Mouse (Mus musculus): ENCODE data around the gene Capn7. TPM values are rescaled to one million over a fixed set of nuclear protein-coding genes. Genes with fewer than 3 reads are reported as not detected.

The Capn7 gene
- total RNA-seq, 1 experiment from 2014 or later, result 79.4 TPM

DNA sequence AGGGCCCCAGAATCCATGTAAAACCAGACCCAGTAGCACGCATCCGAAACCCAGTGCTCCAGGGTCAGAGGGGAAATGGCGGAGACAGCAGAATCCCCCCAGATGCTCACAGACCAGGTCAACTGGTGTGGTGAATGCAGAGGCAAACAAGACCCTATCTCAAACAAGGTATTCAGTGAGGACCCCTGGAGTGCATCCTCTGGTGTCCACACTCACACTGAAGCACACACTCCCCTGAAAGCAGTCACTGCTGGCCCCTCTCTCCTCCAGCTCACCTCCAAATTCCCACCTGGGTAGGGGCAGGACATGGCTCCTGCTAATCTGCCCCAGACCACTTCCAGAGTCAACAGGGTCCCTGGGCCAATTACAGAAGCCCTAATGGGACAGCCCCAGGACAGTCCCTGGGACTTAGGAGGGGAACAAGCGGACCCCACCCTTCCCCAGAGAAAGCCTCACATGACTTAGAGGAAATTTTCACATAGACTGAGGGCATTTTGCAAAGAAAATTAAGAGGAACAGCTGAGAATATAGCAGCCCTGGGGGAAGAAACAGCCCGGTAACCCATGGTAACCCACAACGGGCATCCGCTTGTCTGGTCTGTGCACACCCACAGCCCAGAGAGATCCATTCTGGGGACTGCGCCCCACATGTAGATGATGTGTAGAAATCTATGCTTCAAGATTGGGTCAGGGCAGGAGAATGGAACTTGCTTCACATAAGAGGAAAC, 53.1 kb downstream of the Capn7 start:
- ATAC-seq (replicated peaks in 1 of 2; ENCODE audit: insufficient read depth in 1 of 2, low FRiP score in 2 of 2, low TSS enrichment in 1 of 2, low read depth in 1 of 2, poor library complexity in 2 of 2, severe bottlenecking in 2 of 2), result peak; percentile 13 to 45; a peak in 2 of 4 replicates

DNA sequence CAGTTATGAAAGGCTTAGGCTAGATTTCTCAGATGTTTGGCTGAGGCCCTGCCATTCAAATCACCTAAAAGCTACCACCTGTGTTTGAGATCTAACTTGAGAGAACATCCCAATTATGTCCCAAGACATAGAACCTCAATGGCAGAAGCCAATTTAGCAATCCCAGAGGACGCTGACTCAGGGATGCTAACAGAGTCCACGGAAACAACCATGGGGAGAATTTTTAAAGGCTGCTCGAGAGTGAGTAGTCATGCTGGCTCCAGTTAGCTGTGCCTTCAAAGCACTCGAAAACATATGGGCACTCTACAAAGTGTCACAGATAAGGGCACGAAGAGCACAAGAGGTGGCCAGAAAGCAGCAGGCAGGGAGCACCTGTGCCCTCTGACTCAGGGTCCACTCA, 55.9 kb downstream of the Capn7 start:
- ATAC-seq (replicated peaks in 1 of 2; ENCODE audit: insufficient read depth in 1 of 2, low FRiP score in 2 of 2, low TSS enrichment in 1 of 2, low read depth in 1 of 2, poor library complexity in 2 of 2, severe bottlenecking in 2 of 2), result no peak; a peak in 1 of 4 replicates

DNA sequence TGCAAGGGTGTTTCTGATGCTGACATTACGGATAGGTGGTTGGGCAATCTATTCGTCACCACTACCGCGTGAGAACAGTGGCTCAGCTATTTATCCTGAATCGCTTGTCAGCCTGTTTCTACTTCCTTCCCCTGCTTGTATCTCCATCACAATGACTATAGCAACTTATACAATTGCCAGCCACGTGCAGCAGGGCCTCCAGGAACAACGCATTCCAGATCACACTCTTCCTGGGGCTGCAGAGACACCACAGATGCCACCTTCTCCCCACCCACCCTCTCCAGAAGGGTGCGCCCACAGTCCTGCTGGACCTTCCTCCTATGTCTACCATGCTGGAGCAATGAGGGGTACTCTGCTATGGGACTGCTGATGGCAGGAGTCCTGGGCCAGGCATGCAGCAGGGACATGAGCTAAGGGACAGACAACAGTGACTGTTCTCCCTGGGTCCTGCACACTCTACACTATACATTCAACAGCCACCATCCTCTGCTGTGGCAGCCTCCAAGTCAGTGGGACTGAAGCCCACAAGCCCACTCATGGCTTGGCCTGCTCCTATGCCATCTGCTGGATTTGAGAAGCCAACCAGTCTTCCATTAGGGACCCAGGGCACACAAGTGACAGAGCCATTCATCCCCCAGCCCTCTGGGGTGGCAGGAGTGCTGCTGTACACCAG, 56.6 kb downstream of the Capn7 start:
- peak; percentile 44 to 63; a peak in 3 of 4 replicates for ATAC-seq (replicated peaks in 1 of 2; ENCODE audit: insufficient read depth in 1 of 2, low FRiP score in 2 of 2, low TSS enrichment in 1 of 2, low read depth in 1 of 2, poor library complexity in 2 of 2, severe bottlenecking in 2 of 2)

DNA sequence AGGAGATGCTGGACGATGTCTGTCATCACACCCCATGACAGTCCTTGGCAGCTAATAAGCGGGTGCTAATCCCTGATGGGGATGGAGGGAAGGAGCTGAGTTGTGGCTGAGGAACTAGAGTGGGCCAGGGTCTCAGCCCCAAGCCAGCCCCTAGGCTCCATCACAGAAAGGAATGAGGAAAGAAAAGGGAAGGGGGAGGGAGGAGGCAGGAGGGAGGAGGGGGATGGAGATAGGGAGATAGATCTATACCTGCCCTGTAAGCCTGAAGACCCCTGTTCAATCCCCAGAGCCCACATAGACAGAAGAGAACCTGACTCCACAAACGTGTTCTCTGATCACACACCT, 57.1 kb downstream of the Capn7 start:
- ATAC-seq (replicated peaks in 1 of 2; ENCODE audit: insufficient read depth in 1 of 2, low FRiP score in 2 of 2, low TSS enrichment in 1 of 2, low read depth in 1 of 2, poor library complexity in 2 of 2, severe bottlenecking in 2 of 2), result no peak

DNA sequence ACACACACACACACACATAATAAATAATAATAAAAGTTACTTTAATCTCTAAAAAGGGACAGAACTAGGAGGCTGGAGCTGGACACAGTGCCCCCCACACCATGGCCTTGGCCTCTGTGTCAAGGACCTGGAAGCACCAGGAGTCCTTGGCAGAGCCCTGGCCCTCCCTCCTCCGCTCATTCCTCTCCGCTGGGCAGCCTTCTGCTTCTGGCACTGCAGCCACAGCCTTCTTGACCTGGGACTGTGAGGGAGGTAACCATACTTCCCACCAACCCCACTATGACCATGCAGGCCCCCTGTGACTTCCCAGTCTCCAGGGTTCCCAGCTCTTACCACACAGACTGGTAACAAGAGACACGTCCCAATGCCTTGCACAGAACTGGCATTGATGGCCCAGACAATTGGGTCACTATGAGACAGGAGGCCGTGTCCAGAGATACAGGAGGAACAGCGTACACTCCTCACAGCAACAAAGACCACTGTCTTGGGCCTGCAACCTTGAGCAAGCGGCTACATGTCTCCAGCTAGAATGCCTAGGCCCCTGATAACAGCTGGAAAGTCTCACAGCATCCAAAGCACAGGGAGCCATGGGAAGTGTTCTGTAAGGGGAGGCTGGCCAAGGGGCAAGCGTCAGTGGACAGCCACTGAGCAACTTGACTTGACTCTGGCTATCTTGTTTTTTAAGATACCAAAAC, 57.6 kb downstream of the Capn7 start:
- ATAC-seq (replicated peaks in 1 of 2; ENCODE audit: insufficient read depth in 1 of 2, low FRiP score in 2 of 2, low TSS enrichment in 1 of 2, low read depth in 1 of 2, poor library complexity in 2 of 2, severe bottlenecking in 2 of 2), result no peak

DNA sequence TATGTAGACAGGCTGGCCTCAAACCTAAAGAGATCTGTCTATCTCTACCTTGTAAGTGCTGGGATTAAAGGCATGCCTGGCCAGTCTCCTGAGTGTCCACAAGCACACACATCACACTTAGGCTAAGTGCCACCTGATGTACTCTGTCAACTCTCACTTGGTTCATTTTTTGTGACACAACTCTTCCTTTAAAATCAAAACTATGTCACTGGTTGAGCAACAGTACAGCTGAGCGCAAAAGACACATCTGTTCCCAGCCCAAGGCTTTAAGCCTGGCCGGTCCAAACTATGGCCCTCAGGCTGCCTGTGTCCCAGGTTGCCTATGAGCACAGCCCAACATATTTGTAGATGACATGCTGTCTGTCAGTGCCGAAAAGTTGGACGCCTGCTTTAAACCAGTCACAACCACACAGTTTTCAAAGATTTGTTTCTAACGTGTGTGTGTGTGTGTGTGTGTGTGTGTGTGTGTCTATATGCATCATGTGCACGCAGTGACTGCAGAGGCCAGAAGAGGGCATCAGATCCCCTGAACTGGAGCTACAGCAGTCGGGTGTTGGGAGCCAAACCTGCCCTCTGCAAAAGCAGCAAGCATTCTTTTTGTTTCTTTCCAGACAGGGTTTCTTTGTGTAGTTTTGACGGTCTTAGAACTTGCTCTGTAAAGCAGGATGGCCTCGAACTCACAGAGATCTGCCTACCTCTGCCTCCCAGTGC, 58.5 kb downstream of the Capn7 start:
- no peak for ATAC-seq (replicated peaks in 1 of 2; ENCODE audit: insufficient read depth in 1 of 2, low FRiP score in 2 of 2, low TSS enrichment in 1 of 2, low read depth in 1 of 2, poor library complexity in 2 of 2, severe bottlenecking in 2 of 2)

DNA sequence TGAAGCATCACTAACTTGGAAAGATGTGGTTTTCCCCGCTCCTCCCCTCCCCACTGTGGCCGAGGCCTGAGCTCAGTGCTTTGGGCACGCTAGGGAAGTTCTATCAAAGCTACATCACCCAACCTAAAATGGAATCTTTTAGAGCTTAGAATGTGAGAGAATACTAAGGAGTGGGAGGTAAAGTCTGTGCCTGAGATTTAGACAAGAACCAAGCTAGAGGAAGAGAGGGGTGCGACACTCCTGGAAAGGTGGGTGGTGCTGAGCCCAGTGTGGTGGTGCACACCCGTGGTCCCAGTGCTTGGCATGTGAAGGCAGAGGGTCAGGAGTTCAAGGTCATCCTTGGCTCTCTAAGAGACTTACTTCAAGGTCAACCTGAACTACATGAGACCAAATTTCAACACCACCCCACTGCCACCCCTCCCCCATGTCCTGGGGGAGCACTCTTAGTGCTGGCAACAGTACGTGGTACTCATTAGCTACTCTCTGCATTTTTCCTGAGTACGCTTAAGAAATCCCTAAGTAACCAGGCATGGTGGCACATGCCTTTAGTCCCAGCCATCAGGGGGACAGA, 59.3 kb downstream of the Capn7 start:
- ATAC-seq (replicated peaks in 1 of 2; ENCODE audit: insufficient read depth in 1 of 2, low FRiP score in 2 of 2, low TSS enrichment in 1 of 2, low read depth in 1 of 2, poor library complexity in 2 of 2, severe bottlenecking in 2 of 2), result no peak

DNA sequence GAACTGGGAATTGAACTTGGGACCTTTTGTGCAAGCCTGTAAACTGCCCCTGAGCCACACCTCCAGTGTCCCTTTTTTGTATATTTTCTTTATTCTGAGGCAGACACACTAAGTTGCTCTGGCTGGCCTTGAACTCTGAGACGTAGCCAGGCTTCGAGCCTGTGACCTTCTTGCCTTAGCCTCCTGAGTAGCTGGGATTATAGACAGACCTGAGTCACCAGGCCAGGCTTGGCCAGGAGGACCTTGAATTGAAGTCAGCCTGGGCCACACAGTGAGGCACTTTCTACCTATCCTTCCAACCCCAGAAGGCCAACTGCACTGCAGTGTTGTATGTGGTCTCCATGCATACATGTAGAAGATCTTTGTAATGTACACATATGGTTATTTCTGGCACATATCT, 60.0 kb downstream of the Capn7 start:
- ATAC-seq (replicated peaks in 1 of 2; ENCODE audit: insufficient read depth in 1 of 2, low FRiP score in 2 of 2, low TSS enrichment in 1 of 2, low read depth in 1 of 2, poor library complexity in 2 of 2, severe bottlenecking in 2 of 2), result no peak

DNA sequence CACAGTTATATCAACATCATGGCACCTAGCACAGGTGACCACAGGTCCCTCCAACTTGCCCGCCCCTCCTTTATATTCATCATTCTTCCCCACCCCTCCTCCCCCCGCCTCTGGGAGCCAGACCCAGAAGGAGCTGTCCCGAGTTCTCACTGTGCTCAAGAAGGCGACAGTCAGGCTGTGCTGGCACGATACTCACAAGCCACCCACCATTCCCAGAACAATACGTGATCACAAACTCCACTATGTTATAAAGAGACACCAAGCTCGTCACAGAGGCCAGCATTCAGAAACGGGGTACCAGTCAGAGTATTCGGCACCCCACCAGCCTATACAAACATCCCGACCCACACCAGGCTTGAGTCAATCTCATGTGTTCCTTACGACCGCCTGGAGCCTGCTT, 60.9 kb downstream of the Capn7 start:
- no peak for ATAC-seq (replicated peaks in 1 of 2; ENCODE audit: insufficient read depth in 1 of 2, low FRiP score in 2 of 2, low TSS enrichment in 1 of 2, low read depth in 1 of 2, poor library complexity in 2 of 2, severe bottlenecking in 2 of 2)

DNA sequence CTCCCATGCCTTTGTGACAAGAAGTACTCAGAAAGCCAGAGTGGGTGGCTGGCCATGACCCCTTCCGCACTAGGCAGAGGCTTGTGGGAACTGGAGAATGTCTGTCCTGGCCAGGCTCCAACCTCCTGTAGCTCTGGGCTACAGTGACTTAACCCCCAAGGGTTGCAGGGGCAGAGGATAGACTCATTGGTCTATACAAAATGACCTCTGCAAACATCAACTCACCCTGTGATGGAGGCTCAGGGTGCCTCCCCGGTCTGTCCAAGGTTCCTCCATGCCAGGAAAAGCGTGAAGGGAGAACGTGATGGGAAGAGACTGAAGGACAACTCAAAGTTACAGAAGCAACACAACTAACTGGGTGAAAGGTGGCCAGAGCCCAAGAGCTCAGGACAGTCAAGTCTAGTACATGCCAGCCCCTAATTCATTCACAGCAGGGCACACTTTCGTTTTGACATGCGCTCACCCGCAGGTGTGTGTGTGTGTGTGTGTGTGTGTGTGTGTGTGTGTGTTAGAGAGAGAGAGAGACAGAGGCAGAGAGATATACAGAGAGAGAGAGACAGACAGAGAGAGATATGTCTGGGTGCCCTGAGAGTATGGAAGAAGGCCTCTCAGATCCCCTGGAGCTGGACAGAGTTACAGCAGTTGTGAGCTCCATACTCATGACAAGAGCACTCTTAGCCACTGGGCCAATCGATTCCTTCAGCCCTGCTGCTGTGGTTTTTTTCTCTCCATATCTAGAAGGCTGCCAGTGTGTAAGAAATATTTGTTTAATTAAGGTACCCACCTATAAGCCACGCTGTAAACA, 61.6 kb downstream of the Capn7 start:
- ATAC-seq (replicated peaks in 1 of 2; ENCODE audit: insufficient read depth in 1 of 2, low FRiP score in 2 of 2, low TSS enrichment in 1 of 2, low read depth in 1 of 2, poor library complexity in 2 of 2, severe bottlenecking in 2 of 2), result no peak

DNA sequence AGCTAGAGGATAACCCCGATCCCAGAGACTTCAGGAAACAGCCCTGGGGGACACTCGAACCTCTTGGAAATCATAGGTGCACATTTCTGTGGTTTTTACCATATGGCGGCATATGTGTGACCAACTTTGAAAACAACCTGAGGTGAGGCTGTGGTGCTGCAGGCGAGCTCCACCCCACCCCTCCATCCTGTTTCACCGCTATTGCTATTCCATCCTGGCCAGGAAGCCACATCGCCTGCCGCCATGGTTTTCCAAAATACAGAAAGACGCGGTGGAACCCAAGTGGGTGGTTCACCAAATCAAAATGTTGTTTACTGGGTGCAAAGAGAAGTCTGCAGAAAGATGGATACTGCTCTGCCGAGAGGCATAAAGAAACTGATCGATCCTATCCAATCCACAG, 62.4 kb downstream of the Capn7 start:
- ATAC-seq (replicated peaks in 1 of 2; ENCODE audit: insufficient read depth in 1 of 2, low FRiP score in 2 of 2, low TSS enrichment in 1 of 2, low read depth in 1 of 2, poor library complexity in 2 of 2, severe bottlenecking in 2 of 2), result no peak

DNA sequence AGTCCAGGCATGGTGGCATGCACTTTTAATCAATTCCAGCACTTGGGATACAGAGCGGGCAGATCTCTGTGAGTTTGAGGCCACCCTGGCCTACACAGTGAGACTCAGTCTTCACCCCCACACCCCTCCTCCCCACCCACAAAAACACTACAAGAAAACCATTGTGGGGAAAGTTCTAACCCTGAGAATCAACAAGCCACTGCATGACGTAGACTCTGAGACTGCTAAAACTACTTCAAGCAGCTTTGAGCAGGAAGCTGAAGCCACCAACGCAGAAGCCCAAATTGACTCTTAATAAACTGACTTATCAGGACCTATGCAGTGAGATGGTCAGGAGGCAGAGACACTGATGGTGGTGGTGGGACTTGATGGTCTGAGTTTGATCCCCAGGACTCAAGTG, 62.8 kb downstream of the Capn7 start:
- ATAC-seq (replicated peaks in 1 of 2; ENCODE audit: insufficient read depth in 1 of 2, low FRiP score in 2 of 2, low TSS enrichment in 1 of 2, low read depth in 1 of 2, poor library complexity in 2 of 2, severe bottlenecking in 2 of 2), result no peak

DNA sequence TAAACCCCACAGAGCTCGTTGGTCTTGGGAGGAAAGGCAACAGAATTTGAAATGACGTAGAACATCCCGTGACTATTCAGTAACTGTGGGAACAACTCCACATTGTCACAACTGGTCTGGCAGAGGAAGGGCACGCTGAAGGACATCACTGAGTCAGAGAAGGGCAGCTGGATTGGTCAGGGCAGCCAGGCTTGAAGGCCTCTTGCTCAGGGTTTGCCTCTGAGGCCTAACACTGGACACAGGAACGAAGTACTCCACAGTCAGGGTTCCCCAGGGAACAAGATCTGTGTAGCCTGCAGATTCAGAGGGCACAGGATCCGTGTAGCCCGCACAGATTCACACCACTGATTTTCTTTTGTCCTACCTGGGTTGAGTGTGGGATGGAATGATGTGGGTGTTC, 63.8 kb downstream of the Capn7 start:
- ATAC-seq (replicated peaks in 1 of 2; ENCODE audit: insufficient read depth in 1 of 2, low FRiP score in 2 of 2, low TSS enrichment in 1 of 2, low read depth in 1 of 2, poor library complexity in 2 of 2, severe bottlenecking in 2 of 2), result no peak

DNA sequence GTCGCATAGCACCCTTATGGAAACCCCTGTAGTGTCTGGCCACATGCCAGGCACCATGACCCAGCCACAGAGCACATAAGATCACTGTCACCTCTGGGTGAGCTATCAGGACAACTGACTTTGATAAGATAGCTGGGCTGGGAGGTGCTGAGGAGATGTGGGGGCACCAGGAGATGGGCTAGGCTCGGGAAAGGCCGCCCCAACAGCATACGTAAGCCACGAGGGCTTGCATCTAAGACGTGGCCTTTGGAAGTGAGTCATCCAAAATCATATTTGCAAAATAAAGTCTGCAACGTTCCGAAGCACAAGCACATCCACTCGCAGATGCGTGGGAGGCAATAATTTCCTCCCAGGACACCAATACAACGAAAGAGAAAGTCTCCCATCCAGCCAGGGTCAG, 64.5 kb downstream of the Capn7 start:
- ATAC-seq (replicated peaks in 1 of 2; ENCODE audit: insufficient read depth in 1 of 2, low FRiP score in 2 of 2, low TSS enrichment in 1 of 2, low read depth in 1 of 2, poor library complexity in 2 of 2, severe bottlenecking in 2 of 2), result no peak

DNA sequence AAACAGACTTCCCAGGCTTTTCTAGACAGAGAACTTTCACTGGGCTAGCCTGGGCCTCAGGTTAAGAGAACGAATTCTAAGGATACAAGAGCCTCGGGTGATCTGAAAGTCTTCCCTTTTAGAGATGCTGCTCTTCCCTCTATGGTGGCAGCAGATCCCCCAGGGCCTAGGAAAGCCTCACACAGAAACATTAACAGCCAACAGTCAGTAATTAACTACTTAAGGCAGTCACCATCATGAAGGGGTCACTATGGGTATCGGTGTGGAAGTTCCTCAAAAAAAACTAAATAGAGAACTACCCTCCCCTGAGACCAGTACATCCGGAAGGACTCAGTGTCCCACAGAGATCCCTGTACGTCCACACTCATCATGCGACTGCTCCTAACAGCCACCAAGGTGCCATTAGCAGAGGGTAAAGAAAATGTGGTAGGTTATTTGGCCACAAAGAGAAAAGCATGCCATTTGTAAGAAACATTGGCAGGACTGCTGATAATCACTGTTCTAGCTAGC, 65.5 kb downstream of the Capn7 start:
- ATAC-seq (replicated peaks in 1 of 2; ENCODE audit: insufficient read depth in 1 of 2, low FRiP score in 2 of 2, low TSS enrichment in 1 of 2, low read depth in 1 of 2, poor library complexity in 2 of 2, severe bottlenecking in 2 of 2), result peak in 1 of 2 experiments; percentile 49; a peak in 1 of 4 replicates

DNA sequence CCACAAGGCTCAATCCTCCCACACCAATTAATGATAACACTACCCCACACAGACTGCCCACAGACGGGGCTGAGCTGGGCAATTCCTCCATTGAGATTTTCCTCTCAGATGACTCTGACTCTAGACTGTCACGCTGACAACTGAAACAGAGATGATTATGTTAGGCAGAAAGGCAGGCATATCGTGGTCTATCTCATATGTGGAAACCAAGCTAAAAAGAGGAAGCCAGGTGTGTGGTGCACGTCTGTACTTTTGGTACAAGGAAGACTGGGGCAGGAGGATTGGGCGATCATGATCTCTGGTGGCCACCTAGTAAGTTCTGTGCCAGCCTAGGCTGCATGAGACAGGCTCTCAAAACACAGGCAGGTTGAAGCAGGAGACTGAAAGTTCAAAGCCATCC, 66.3 kb downstream of the Capn7 start:
- peak; percentile 44 to 48; a peak in 2 of 4 replicates for ATAC-seq (replicated peaks in 1 of 2; ENCODE audit: insufficient read depth in 1 of 2, low FRiP score in 2 of 2, low TSS enrichment in 1 of 2, low read depth in 1 of 2, poor library complexity in 2 of 2, severe bottlenecking in 2 of 2)

DNA sequence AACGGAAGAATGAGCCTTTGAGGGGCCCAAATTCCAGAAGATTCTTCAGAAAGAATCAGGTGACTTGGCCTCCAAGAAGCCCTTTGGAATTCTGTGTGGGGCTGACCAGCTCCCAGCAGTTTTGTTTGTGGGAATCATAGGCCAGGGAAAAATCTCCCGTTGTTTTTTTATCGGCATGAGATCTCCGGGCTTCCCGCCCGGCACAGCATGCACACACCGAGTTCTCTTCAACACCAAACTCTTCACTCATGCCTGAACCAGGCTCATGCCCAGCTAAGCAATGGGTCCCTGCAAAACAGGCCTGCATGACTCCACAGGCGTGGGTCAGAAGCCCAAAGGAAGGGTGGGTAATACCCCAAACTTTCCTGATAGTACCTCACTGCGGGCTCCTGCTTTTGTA, 67.1 kb downstream of the Capn7 start:
- ATAC-seq (replicated peaks in 1 of 2; ENCODE audit: insufficient read depth in 1 of 2, low FRiP score in 2 of 2, low TSS enrichment in 1 of 2, low read depth in 1 of 2, poor library complexity in 2 of 2, severe bottlenecking in 2 of 2), result no peak

Measured in hematopoietic stem cell, adult 5-6 weeks (primary cell).